Mouse (Mus musculus): ENCODE results near the gene Limch1. TPM values are rescaled to one million over a fixed set of nuclear protein-coding genes. Genes with fewer than 3 reads are reported as not detected.

Gene Limch1
- polyA plus RNA-seq, 1 experiment = not detected

DNA sequence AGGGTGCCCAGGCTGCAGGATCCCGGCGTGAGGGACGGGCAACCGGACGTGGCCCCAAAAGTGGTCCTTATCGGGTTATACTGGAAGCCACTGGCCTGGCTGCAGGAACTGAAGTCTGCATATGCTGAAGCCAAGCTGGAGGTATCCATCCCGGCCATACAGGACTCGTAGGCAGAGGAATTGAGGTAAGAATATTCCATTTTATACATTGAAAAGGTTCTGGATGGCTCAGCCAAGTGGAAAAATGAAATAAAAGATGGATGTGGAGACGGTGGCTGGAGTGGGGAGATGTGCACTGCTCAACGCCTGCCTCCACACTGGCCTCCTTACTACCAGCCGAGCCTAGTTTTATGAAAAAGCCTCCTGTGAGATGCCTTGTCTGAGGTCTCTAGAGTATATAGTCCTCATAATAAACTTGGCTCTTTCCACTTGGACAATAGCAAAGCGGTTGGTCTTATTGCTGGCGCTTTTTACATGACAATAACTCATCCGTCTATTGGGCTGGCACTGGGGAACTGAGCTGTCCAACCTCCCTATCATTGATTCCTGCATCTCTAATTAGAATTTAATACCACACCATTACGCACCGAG is 353.2 kb downstream of the Limch1 start, which contains the start of gene Phox2b:
Phox2b (minus strand) TSS at position 569 of the 591 bp plus-strand sequence.
- Histone ChIP-seq H3K4me1 (peaks cover 27% of the 10 kb centered on the region), H3K4me3 (replicated peaks) (no peak within 1 kb of the TSS), H3K9me3 (peaks cover 9% of the 10 kb centered on the region), H3K27me3 (replicated peaks) (peaks cover 95% of the 10 kb centered on the region), H3K36me3 (replicated peaks; ENCODE audit: low read length) (no peaks in the 10 kb centered on the region)
- TF ChIP-seq GATA1 (IDR thresholded peaks at IDR 0.05; ENCODE audit: borderline replicate concordance, low read length) (no peak), FLI1 (IDR thresholded peaks at IDR 0.05; ENCODE audit: low read length) (no peak)

DNA sequence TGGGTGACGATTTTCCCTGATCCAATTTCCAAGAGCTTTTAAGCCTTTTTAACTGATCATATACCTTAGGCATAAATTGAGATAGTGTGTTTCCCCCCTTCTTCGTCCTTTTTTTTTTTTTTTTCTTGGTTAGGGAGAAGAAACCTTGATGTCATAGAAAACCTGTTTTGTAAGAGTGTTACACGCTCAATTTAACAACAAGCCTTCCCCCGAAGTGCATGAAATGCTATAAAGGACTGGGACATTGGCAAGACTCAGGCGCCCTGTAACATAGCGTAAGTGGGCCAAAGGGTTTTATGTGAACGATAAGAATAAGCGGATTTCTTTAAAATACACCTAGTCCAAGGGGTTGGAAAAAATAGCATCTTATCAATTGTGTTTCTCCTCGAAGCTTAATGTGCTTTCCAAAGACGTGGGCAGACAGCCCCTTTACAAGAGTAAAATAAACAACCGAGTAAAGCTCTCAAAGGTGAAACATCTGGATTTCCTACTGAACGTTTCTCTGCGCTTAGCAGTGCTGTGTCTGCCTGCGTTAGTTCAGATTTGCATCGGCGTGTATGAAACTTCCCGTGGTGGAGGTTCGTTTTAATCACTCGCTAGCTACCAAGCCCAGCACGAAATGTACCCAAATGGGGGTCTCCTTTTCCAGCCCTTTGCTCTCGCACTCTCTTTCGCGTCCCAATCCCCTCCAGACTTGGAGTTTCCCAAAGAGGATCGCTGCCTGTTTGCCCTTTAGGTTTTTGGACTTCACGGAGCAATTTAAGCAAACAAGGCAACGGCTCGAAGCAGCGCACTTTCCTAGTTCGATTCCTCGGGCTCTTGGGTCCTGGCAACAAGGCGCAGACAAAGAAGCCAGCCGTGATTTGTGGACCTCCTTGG is 354.0 kb downstream of the Limch1 start:
- TF ChIP-seq GATA1 (IDR thresholded peaks at IDR 0.05; ENCODE audit: borderline replicate concordance, low read length) (no peak), FLI1 (IDR thresholded peaks at IDR 0.05; ENCODE audit: low read length) (no peak)
- H3K9me3 ChIP-seq = peaks cover 9% of the 10 kb centered on the region
- no peaks in the 10 kb centered on the region for H3K36me3 ChIP-seq (replicated peaks; ENCODE audit: low read length)

DNA sequence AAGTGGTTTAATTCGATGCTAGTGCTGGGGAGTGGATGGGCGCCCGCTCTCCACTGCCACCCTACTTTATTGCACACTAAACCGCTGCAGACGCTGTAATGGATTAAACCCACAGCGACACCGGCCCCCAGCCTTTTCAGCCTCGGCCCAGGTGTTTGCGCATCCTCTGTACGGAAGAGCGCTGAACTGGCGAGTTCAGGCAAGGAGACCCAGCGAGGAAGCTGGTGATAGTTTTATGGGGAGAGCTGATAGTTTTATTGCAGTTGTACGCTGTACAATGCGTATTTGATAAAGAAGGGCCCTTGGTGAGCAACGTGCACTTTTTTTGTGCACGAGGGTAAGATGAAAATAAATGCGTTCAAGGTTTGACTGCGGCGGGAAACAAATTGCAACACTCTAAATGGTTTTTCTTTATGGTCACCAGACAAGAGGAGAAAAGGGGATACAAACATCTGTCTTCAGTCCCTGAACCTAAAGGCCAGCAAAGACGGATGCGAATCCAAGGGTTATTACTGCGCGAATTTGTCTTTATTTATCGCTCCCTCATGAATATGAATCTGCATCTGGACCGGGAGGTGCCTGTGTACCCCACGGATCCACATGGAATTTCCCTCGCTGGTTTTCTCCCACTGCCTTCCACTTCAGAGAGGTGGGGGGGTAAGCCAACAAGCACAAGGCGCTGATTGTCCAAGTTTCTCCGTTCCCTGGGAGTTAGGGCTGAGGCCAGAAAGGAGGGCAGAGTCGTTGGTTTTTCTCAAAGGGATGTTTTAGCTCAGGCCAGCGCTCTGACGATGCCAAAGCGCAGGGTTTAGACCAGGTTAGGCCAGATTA is 355.2 kb downstream of the Limch1 start:
- Histone ChIP-seq H3K4me1 (peaks cover 20% of the 10 kb centered on the region), H3K4me3 (replicated peaks) (no peak overlapping the region), H3K9me3 (peaks cover 9% of the 10 kb centered on the region), H3K36me3 (replicated peaks; ENCODE audit: low read length) (no peaks in the 10 kb centered on the region), H3K27me3 (replicated peaks) (peaks cover 88% of the 10 kb centered on the region)
- TF ChIP-seq FLI1 (IDR thresholded peaks at IDR 0.05; ENCODE audit: low read length) (no peak), GATA1 (IDR thresholded peaks at IDR 0.05; ENCODE audit: borderline replicate concordance, low read length) (no peak)

More for the DNA sequence above, 354.0 kb downstream of the Limch1 start:
- Histone ChIP-seq H3K27me3 (replicated peaks) (peaks cover 95% of the 10 kb centered on the region), H3K4me3 (replicated peaks) (no peak overlapping the region), H3K4me1 (peaks cover 27% of the 10 kb centered on the region)

GRCm38 (mm10) chr5:67101395-67101760 is 355.8 kb downstream of the Limch1 start:
- no peaks in the 10 kb centered on the region for H3K36me3 ChIP-seq (replicated peaks; ENCODE audit: low read length)
- peaks cover 14% of the 10 kb centered on the region for H3K4me1 ChIP-seq
- H3K4me3 ChIP-seq (replicated peaks) = no peak overlapping the region
- peaks cover 86% of the 10 kb centered on the region for H3K27me3 ChIP-seq (replicated peaks)
- TF ChIP-seq GATA1 (IDR thresholded peaks at IDR 0.05; ENCODE audit: borderline replicate concordance, low read length) = no peak
- TF ChIP-seq FLI1 (IDR thresholded peaks at IDR 0.05; ENCODE audit: low read length) = no peak
- peaks cover 9% of the 10 kb centered on the region for H3K9me3 ChIP-seq

GRCm38 (mm10) chr5:67101793-67102600 is 356.4 kb downstream of the Limch1 start:
- Histone ChIP-seq H3K4me1 (peaks cover 11% of the 10 kb centered on the region), H3K36me3 (replicated peaks; ENCODE audit: low read length) (no peaks in the 10 kb centered on the region), H3K27me3 (replicated peaks) (peaks cover 82% of the 10 kb centered on the region), H3K9me3 (peaks cover 9% of the 10 kb centered on the region), H3K4me3 (replicated peaks) (no peak overlapping the region)
- TF ChIP-seq GATA1 (IDR thresholded peaks at IDR 0.05; ENCODE audit: borderline replicate concordance, low read length) (no peak), FLI1 (IDR thresholded peaks at IDR 0.05; ENCODE audit: low read length) (no peak)

DNA sequence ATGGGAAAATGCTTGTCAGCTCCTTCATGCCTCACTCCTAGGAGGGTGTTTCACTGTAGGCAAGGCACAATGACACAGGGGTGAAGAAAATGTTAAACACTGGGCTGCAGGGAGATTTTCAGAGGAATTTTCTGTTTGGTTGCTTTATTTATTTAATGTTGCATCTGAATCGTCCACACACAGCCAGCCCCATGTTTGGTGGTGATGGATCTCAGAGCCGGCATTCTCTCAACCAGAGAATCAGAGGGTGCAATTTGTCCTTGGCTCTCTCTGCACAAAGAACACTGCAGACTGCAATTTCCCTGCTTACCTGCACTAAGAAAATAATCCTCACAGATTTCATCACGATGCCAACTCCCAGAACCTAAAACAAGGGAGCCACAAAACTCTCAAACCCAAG is 357.4 kb downstream of the Limch1 start:
- Histone ChIP-seq H3K27me3 (replicated peaks) (peaks cover 73% of the 10 kb centered on the region), H3K4me3 (replicated peaks) (no peak overlapping the region), H3K9me3 (peaks cover 9% of the 10 kb centered on the region), H3K36me3 (replicated peaks; ENCODE audit: low read length) (no peaks in the 10 kb centered on the region), H3K4me1 (peaks cover 5% of the 10 kb centered on the region; the same call in 1 of the 2 replicates)
- TF ChIP-seq FLI1 (IDR thresholded peaks at IDR 0.05; ENCODE audit: low read length) (no peak), GATA1 (IDR thresholded peaks at IDR 0.05; ENCODE audit: borderline replicate concordance, low read length) (no peak)

GRCm38 (mm10) chr5:67106261-67106660 is 360.6 kb downstream of the Limch1 start:
- Histone ChIP-seq H3K4me1 (no peaks in the 10 kb centered on the region), H3K9me3 (peaks cover 4% of the 10 kb centered on the region; the same call in 1 of the 2 replicates), H3K4me3 (replicated peaks) (no peak overlapping the region), H3K27me3 (replicated peaks) (peaks cover 44% of the 10 kb centered on the region), H3K36me3 (replicated peaks; ENCODE audit: low read length) (no peaks in the 10 kb centered on the region)
- no peak for TF ChIP-seq FLI1 (IDR thresholded peaks at IDR 0.05; ENCODE audit: low read length)
- TF ChIP-seq GATA1 (IDR thresholded peaks at IDR 0.05; ENCODE audit: borderline replicate concordance, low read length) = no peak

Other genes with a start within 250 kb of the Limch1 start
- 0.34 TPM in 1 of 2 replicates, not detected in the other for gene Apbb2, start 127.0 kb upstream of the Limch1 start, polyA plus RNA-seq (2012; ENCODE audit: insufficient read depth, low replicate concordance)
- not detected in 2 replicates for gene Uchl1, start 69.7 kb upstream of the Limch1 start, polyA plus RNA-seq (2012; ENCODE audit: insufficient read depth, low replicate concordance)